7 mouse cellular contexts compared by ENCODE assay signal in the genomic region with DNA sequence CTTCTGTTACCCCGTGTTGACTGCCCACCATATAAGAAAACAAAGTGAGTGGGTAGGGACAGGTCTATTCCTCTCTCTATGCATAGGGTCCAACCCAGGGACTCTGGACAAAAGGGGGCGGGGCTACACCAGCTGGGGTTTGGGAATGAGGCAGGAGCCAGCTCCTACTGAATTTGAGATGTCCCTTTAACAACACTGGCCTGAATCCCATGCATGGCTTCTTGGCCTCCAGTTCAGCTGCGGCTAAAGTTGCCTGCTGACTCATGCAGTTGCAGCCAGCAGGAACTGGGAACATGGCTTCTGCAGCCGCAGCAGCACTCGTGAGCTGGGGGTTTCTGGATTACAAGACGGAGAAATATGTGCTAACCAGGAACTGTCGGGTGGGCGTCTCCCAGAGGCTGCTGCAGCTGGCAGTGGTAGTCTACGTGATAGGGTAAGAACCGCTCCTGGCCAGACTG. TPM values are rescaled to one million over a fixed set of nuclear protein-coding genes. Genes with fewer than 3 reads are reported as not detected.
DNase-seq lines count a peak whose midpoint lies in the region; ATAC-seq and TF ChIP-seq lines count a peak whose summit lies in the region.

A gene (plus strand): TSS at position 135 of the 458 bp plus-strand sequence.

- H3K27me3 ChIP-seq in kidney, adult 2 months (replicated peaks; ENCODE audit: control insufficient read depth, insufficient read depth, low read length): no peaks in the 10 kb centered on the region
- H3K27me3 ChIP-seq in lung, postnatal 0 days (replicated peaks; ENCODE audit: insufficient read depth, low read length): 0 out of 2 replicates have a peak, but pooled peaks cover 4% of the 10 kb centered on the region

- peak; percentile 53 for ATAC-seq in lung, postnatal 0 days

- H3K4me1 ChIP-seq in kidney, adult 2 months (ENCODE audit: control insufficient read depth, insufficient read depth, low read length): peaks cover 3% of the 10 kb centered on the region; the same call in 1 of the 2 replicates
- H3K4me1 ChIP-seq in lung, postnatal 0 days (ENCODE audit: insufficient read depth, low read depth, low read length): peaks cover 4% of the 10 kb centered on the region; the same call in 1 of the 2 replicates

- DNase-seq in NIH3T3 (ENCODE audit: low read depth): peak; percentile 84
- peak; percentile 78 for DNase-seq in embryo, embryonic 10.5 days (ENCODE audit: low spot score)
- DNase-seq in heart, adult 18-20 months: peak; percentile 68 to 69
- DNase-seq in kidney, adult 2 months: peak; percentile 33
- peak; percentile 70 for DNase-seq in lung, postnatal 0 days (ENCODE audit: low spot score)
- peak; percentile 42 for DNase-seq in ovary, postnatal 14 days (ENCODE audit: low spot score)
- DNase-seq in B cell, adult 2 months: no peak

- H3K36me3 ChIP-seq in kidney, adult 2 months (ENCODE audit: control insufficient read depth, insufficient read depth, low read length): no peaks in the 10 kb centered on the region
- H3K36me3 ChIP-seq in lung, postnatal 0 days (ENCODE audit: insufficient read depth, low read length): no peaks in the 10 kb centered on the region

- TF ChIP-seq CTCF in kidney, adult 2 months (conservative IDR thresholded peaks at IDR 0.05; ENCODE audit: insufficient read depth, insufficient read length, low read depth, low read length): no peak
- no peak for TF ChIP-seq CTCF in lung, postnatal 0 days (IDR thresholded peaks at IDR 0.05)

- H3K9ac ChIP-seq in lung, postnatal 0 days (replicated peaks; ENCODE audit: low read depth): peak within 1 kb of the TSS; percentile 29; the same call in 1 of the 2 replicates

- H3K27ac ChIP-seq in kidney, adult 2 months (ENCODE audit: insufficient read depth, low read depth, low read length): no peak within 1 kb of the TSS
- peak within 1 kb of the TSS; percentile 55 for H3K27ac ChIP-seq in lung, postnatal 0 days (ENCODE audit: low read length)

- peak within 1 kb of the TSS; percentile 18; the same call in 1 of the 2 replicates for H3K4me3 ChIP-seq in kidney, adult 2 months (ENCODE audit: insufficient read depth, low read depth, low read length)
- peak within 1 kb of the TSS; percentile 11; the same call in 1 of the 2 replicates for H3K4me3 ChIP-seq in lung, postnatal 0 days (ENCODE audit: low read depth, low read length)

- TF ChIP-seq POLR2A in kidney, adult 2 months (IDR thresholded peaks at IDR 0.05; ENCODE audit: low read depth, low read length): no peak

- H3K4me2 ChIP-seq in lung, postnatal 0 days (replicated peaks; ENCODE audit: low read depth, low read length): peak within 1 kb of the TSS; percentile 61

- H3K9me3 ChIP-seq in lung, postnatal 0 days (ENCODE audit: low read length): no peaks in the 10 kb centered on the region

- no peak for TF ChIP-seq EP300 in lung, postnatal 0 days (IDR thresholded peaks at IDR 0.05)

- 8% methylated on average over 10 of the region's 10 CpGs for WGBS in kidney, adult 2 months
- 4% methylated on average over 10 of the region's 10 CpGs for WGBS in lung, postnatal 0 days

RNA-seq across cellular contexts. Expression of the gene that starts here (rescaled TPM):
- total RNA-seq in heart, adult 18-20 months (2021): 1 to 10 TPM; 1.8 TPM
- 0.86 and 1.1 TPM in 2 replicates for polyA plus RNA-seq in kidney, adult 2 months (2012; rRNA removed)
- 3.3 and 3.6 TPM in 2 replicates for polyA plus RNA-seq in lung, postnatal 0 days (2015; fragmentation: Nextera tagmentation; extraction: Ambion mirVana)

Comparison
In these comparisons a context has a peak if more than half of its experiments do, and no peak if none do; other contexts are left out.
1. DNase-seq: peak in NIH3T3 (single experiment), embryo, embryonic 10.5 days (single experiment), heart, adult 18-20 months (2 of 2), kidney, adult 2 months (single experiment), lung, postnatal 0 days (single experiment) and ovary, postnatal 14 days (single experiment); none in B cell, adult 2 months (0 of 2).